Mouse (Mus musculus) cortical plate, adult 2 months (tissue): ENCODE results near the gene Oaz1.

Source experiments
- CTCF ChIP-seq: fragments of 200-500 bp; IDR thresholded peaks from 2 replicates; pipeline ENCODE4 v1.5.1; 2011; ENCODE audit warnings: mild to moderate bottlenecking, control low read depth, low read length; ENCODE audit not compliant: insufficient read depth; ENCODE audit errors: extremely low read depth
- POLR2A ChIP-seq: fragments of 200-500 bp; IDR thresholded peaks from 2 replicates; pipeline ENCODE4 v1.6.1; 2011; ENCODE audit warnings: mild to moderate bottlenecking, low read length, control low read depth; ENCODE audit not compliant: insufficient read depth; ENCODE audit errors: extremely low read depth

DNA sequence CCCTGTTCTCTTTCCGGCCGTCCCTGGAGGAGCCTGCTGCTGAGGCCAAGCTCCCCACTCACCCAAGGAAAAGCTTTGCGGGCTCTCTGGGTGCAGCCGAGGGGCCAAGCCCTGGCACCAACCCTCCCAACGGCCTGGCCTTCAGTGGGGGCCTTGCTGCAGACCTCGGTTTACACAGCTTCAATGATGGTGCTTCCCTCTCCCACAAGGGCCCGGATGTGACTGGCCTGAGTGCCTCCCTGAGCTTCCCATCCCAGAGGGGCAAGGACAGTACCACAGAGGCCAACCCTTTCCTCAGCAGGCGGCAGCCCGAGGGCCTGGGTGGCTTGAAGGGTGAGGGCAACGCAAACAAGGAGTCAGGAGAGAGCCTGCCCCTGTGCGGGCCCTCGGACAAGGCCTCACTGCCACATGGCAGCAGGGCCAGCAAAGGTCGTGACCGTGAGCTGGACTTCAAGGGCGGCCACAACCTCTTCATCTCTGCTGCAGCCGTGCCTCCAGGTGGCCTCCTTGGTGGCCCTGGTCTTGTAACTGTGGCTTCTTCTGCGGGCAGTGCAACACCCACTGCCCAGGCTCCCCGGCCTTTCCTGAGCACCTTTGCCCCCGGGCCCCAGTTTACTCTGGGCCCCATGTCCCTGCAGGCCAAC is 35.6 kb upstream of the Oaz1 start:
- TF ChIP-seq CTCF (no peak), POLR2A (no peak)
